Mouse (Mus musculus) embryo, embryonic 10 days (tissue): ENCODE results near the gene Fabp6.

Experiments
- DNase-seq: peaks from one replicate; pipeline ENCODE4 v3.0.0-alpha.2; 2015; ENCODE audit warnings: low spot score

Gene Fabp6

GRCm38 (mm10) chr11:43546678-43547077, 54.7 kb downstream of the Fabp6 start:
- DNase-seq, result no peak
